Mouse (Mus musculus) neural tube, embryonic 14.5 days (tissue): ENCODE data around the gene Aars. TPM values are rescaled to one million over a fixed set of nuclear protein-coding genes. Genes with fewer than 3 reads are reported as not detected.

ENCODE experiments used
- ATAC-seq: fragments of 200-750 bp; cut with Nextera tagmentation; 2 replicates; pipeline ENCODE4 v1.8.0; 2017; ENCODE audit warnings: low read depth, mild to moderate bottlenecking, moderate TSS enrichment, moderate library complexity
- H3K27ac ChIP-seq: fragments of 300-500 bp; sonication (generic); 2 replicates; pipeline ENCODE4 v1.5.1; 2014; ENCODE audit warnings: low read depth, mild to moderate bottlenecking, control low read depth, low read length, moderate library complexity, mixed read lengths
- H3K27me3 ChIP-seq: fragments of 300-500 bp; sonication (generic); 2 replicates; pipeline ENCODE4 v1.6.1; 2014; ENCODE audit warnings: low read length; ENCODE audit not compliant: control insufficient read depth, insufficient read depth
- H3K36me3 ChIP-seq: fragments of 300-500 bp; sonication (generic); 2 replicates; pipeline ENCODE4 v1.6.1; 2014; ENCODE audit warnings: low read length, mixed read lengths; ENCODE audit not compliant: control insufficient read depth, insufficient read depth
- H3K4me1 ChIP-seq: fragments of 300-500 bp; sonication (generic); 2 replicates; pipeline ENCODE4 v1.6.1; 2014; ENCODE audit warnings: low read length; ENCODE audit not compliant: control insufficient read depth, insufficient read depth
- H3K4me2 ChIP-seq: fragments of 300-500 bp; sonication (generic); 2 replicates; pipeline ENCODE4 v1.6.1; 2014; ENCODE audit warnings: mild to moderate bottlenecking, low read depth, low read length, control low read depth
- H3K4me3 ChIP-seq: fragments of 300-500 bp; sonication (generic); 2 replicates; pipeline ENCODE4 v1.5.1; 2014; ENCODE audit warnings: low read depth, low read length, control low read depth, mixed read lengths
- H3K9ac ChIP-seq: fragments of 300-500 bp; sonication (generic); replicated peaks from 2 replicates; pipeline ENCODE4 v1.6.1; 2014; ENCODE audit warnings: low read depth, mild to moderate bottlenecking, control low read depth, low read length, mixed read lengths
- H3K9me3 ChIP-seq: fragments of 300-500 bp; sonication (generic); 2 replicates; pipeline ENCODE4 v1.6.1; 2016; ENCODE audit warnings: low read length; ENCODE audit not compliant: control insufficient read depth
- WGBS: fragments of 180-500 bp; shearing (Covaris S2); extraction: QIAGEN DNeasy Blood & Tissue Kit; methylation state at CpG from one replicate; pipeline ENCODE4 v1.1.7; 2014; 5-methylcytosine and 5-hydroxymethylcytosine counted together
- polyA plus RNA-seq: library from polyadenylated mRNA; unstranded; fragments of >200 nt; fragmentation: Nextera tagmentation; extraction: Ambion mirVana; gene quantifications from 2 replicates; pipeline ENCODE4 v1.2.1, GENCODE M21; 2014

Aars gene
- polyA plus RNA-seq, 1 experiment from 2014 or later, result 76.4 TPM

DNA sequence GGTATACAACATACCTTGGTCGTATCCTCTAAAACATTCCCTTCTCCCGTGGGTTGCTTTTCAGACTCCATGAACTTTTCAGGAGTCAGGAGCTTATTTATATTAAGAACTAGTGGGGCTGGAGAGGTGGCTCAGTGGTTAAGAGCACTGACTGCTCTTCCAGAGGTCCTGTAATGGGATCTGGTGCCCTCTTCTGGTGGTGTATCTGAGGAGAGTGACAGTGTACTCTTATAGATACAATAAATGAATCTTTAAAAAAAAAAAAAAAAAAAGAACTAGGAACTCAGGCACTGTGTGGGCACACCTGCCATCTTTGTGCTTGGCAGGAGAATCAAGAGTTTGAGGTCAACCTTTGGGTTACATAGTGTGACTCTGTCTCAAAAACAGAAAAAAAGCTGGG lies 15.8 kb downstream of the Aars start:
- H3K4me1 ChIP-seq, result no peaks in the 10 kb centered on the region
- no peak for ATAC-seq
- H3K4me2 ChIP-seq, result no peak overlapping the region
- H3K27me3 ChIP-seq, result no peaks in the 10 kb centered on the region
- no peak overlapping the region for H3K9ac ChIP-seq
- no peak overlapping the region for H3K27ac ChIP-seq
- WGBS, result 93% methylated on average over 2 of the region's 2 CpGs
- no peaks in the 10 kb centered on the region for H3K9me3 ChIP-seq
- H3K36me3 ChIP-seq, result peaks cover 94% of the 10 kb centered on the region
- no peak overlapping the region for H3K4me3 ChIP-seq

DNA sequence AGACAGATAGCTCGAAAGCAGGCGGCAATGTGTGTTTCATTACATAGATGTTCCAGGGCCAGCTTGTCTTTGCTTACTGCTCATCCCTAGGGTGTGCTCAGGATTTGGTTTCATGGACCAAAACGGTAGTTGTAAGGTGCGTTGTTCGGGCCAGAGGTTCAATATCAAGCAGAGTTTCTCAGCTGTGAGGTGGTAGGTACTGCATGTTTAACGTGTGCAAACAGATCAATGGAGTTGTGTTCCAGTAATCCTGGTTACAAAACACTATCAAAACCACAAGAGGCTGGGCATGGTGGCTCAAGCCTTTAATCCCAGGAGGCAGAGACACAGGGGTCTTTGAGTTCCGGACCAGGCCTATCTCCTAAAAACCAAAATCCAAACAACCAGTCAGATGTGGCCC lies 16.2 kb downstream of the Aars start:
- Histone ChIP-seq H3K9ac (no peak overlapping the region), H3K27me3 (no peaks in the 10 kb centered on the region), H3K9me3 (no peaks in the 10 kb centered on the region), H3K36me3 (peaks cover 94% of the 10 kb centered on the region), H3K27ac (no peak overlapping the region), H3K4me2 (no peak overlapping the region), H3K4me1 (no peaks in the 10 kb centered on the region), H3K4me3 (no peak overlapping the region)
- no peak for ATAC-seq
- WGBS, result 93% methylated on average over 7 of the region's 7 CpGs

DNA sequence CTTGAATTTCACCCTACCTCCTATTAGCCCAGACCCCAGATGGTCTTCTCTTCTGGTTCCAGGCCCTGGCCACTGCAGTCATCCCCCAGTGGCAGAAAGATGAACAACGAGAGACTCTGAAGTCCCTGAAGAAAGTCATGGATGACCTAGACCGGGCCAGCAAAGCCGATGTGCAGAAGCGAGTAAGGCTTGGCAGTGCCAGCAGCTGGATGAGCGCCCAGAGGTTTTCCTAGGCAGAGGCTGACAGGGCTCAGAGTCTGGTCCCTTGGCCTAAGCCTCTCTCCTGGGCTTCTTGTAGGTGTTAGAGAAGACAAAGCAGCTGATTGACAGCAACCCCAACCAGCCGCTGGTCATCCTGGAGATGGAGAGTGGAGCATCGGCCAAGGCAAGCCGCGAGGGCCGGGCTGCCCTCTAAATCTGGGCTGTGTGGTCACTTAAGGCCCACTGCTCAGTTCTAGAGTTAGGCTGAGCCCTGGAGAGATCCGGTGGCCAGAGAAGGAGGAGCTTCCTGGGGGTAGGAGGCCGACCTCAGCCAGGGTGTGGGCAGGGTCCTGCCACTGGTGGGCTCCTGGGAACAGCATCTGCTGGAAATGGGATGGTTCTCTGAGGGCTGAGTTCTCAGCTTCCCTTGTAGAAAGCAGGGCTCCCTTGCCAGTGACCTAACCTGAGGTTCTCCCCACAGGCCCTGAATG lies 21.0 kb downstream of the Aars start:
- Histone ChIP-seq H3K9me3 (no peaks in the 10 kb centered on the region), H3K9ac (no peak overlapping the region), H3K4me3 (no peak overlapping the region), H3K27me3 (no peaks in the 10 kb centered on the region), H3K27ac (no peak overlapping the region), H3K36me3 (peaks cover 62% of the 10 kb centered on the region), H3K4me1 (peaks cover 11% of the 10 kb centered on the region), H3K4me2 (no peak overlapping the region)
- 94% methylated on average over 12 of the region's 12 CpGs for WGBS
- ATAC-seq, result no peak

DNA sequence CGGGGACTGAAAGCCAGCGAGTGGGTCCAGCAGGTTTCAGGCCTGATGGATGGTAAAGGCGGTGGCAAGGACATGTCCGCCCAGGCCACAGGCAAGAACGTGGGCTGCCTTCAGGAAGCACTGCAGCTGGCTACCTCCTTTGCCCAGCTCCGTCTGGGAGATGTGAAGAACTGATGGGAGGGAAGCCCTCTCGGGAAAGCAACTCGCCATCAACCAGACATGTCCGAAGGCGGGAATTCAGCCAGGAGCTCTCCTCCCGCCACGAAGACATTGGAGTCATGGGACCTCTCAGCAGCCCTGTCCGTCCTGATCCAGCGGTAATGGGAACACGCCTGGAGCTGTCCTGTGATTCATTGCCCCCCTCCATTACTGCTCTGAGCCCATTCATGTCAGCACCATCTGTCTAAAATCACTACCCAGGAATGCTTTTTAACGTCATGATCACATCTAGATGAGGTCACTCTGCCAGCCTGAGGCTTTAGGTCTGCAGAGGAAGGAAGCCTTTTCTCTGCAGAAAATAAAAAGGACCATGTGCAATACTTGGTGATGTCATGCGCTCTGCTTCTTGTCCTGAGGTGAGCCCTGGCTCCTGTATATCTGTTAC lies 22.2 kb downstream of the Aars start:
- Histone ChIP-seq H3K27ac (no peak overlapping the region), H3K9ac (no peak overlapping the region), H3K4me2 (no peak overlapping the region), H3K36me3 (peaks cover 50% of the 10 kb centered on the region), H3K4me3 (no peak overlapping the region), H3K4me1 (peaks cover 11% of the 10 kb centered on the region), H3K9me3 (no peaks in the 10 kb centered on the region), H3K27me3 (no peaks in the 10 kb centered on the region)
- no peak for ATAC-seq
- WGBS, result 88% methylated on average over 17 of the region's 17 CpGs

DNA sequence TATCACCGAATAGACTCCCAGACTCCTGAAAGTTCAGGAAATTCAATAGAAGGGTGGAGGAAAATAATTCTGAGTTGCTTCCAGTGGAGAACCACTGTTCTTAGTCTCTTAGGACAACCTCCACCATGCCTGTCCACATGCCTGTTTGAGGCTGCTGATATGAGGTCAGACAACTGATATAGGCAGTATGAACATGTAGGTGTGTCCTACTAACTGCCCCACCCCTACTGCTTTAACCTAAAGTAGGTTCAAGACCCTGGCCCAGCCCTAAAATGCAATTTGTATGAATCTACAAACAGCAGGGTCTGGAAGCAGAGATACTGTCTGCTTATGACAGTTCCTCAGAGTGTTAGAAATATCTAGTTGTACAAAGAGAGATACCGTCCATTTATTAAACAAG lies 22.7 kb downstream of the Aars start:
- peak; percentile 19; the same call in 1 of the 2 replicates for ATAC-seq
- no peak overlapping the region for H3K27ac ChIP-seq
- H3K9ac ChIP-seq, result no peak overlapping the region
- H3K4me2 ChIP-seq, result no peak overlapping the region
- H3K27me3 ChIP-seq, result no peaks in the 10 kb centered on the region
- H3K4me3 ChIP-seq, result no peak overlapping the region
- no peaks in the 10 kb centered on the region for H3K9me3 ChIP-seq
- H3K4me1 ChIP-seq, result peaks cover 13% of the 10 kb centered on the region
- H3K36me3 ChIP-seq, result peaks cover 46% of the 10 kb centered on the region
- 65% methylated on average over 2 of the region's 2 CpGs for WGBS

DNA sequence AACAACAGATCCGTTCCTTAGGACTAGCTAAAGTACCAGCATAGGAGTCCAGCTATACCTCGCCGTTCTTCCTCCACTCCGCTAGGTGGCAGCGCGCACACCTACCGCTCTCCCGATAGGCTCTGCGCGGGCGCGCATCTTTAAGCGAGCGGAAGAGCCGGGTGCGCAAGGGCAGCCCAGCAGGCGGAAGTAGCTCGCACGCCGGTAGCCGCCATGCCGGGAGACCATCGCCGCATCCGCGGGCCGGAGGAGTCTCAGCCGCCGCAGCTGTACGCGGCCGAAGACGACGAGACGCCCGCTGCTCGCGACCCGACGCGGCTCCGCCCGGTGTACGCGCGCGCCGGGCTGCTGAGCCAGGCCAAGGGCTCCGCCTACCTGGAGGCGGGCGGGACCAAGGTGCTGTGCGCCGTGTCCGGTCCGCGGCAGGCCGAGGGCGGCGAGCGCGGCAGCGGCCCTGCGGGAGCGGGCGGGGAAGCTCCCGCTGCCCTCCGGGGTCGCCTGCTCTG lies 23.3 kb downstream of the Aars start, which contains the start of gene Exosc6:
TSS of gene Exosc6 (plus strand) at position 182 of the 506 bp plus-strand sequence.
- under 1% methylated on average over 58 of the region's 68 CpGs for WGBS
- peak; percentile 97 for ATAC-seq
- Histone ChIP-seq H3K27ac (peak within 1 kb of the TSS; percentile 60), H3K36me3 (peaks cover 41% of the 10 kb centered on the region), H3K4me1 (peaks cover 19% of the 10 kb centered on the region), H3K4me2 (peak within 1 kb of the TSS; percentile 98), H3K27me3 (no peaks in the 10 kb centered on the region), H3K4me3 (peak within 1 kb of the TSS; percentile 89), H3K9me3 (no peaks in the 10 kb centered on the region), H3K9ac (peak within 1 kb of the TSS; percentile 75)

DNA sequence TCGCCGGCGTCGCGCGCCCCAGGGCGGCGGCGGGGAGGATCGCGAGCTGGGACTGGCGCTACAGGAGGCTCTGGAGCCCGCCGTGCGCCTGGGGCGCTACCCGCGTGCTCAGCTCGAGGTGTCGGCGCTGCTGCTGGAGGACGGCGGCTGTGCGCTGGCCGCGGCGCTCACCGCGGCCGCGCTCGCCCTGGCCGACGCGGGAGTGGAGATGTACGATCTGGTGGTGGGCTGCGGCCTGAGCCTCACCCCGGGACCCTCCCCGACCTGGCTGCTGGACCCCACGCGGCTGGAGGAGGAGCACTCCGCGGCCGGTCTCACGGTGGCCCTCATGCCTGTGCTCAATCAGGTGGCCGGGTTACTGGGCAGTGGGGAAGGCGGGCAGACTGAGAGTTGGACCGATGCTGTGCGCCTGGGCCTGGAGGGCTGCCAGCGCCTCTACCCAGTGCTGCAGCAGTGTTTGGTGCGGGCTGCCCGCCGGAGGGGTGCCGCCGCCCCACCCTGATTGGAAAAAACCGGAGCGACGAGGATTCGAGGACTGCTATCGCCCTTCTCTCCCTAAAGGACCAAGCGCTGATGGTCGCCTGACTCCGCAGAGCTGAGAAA lies 23.8 kb downstream of the Aars start:
- WGBS, result under 1% methylated on average over 60 of the region's 63 CpGs
- Histone ChIP-seq H3K9ac (peak overlapping the region; percentile 75), H3K4me3 (peak overlapping the region; percentile 89), H3K27me3 (no peaks in the 10 kb centered on the region), H3K4me1 (peaks cover 19% of the 10 kb centered on the region), H3K27ac (peak overlapping the region; percentile 60), H3K9me3 (no peaks in the 10 kb centered on the region), H3K4me2 (peak overlapping the region; percentile 98), H3K36me3 (peaks cover 35% of the 10 kb centered on the region)
- ATAC-seq, result peak; percentile 48

DNA sequence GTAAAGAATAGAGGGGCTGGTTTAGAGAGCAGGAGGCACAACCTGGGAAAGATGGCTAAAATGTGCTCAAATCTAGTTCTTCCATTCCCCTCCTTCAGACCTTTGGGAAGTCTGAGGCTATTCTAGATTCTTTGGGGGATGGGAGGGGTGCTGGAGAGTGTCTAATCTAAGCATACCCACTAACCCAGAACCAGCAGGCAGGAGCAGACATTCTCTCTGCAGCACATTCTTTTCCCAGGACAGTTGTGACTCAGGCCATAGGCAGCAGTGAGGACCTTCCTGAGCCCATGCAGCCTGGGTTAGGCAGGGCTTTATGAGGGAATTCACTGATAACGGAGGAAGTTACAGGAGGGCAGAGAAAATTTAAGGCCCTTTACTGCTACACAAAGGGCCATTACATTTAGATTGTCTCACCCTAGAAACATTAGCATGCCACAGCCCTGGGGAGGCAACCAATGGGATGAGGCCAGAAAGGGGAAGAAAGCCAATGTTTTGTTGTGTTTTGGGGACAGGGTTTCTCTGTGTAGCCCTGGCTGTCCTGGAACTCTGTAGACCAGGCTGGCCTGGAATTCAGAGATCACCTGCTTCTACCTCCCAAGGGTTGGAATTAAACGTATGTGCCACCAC lies 26.1 kb downstream of the Aars start:
- Histone ChIP-seq H3K9ac (no peak overlapping the region), H3K4me1 (peaks cover 19% of the 10 kb centered on the region), H3K4me3 (no peak overlapping the region), H3K27me3 (no peaks in the 10 kb centered on the region), H3K9me3 (no peaks in the 10 kb centered on the region), H3K27ac (no peak overlapping the region), H3K36me3 (peaks cover 14% of the 10 kb centered on the region), H3K4me2 (no peak overlapping the region)
- ATAC-seq, result no peak
- WGBS, result 57% methylated on average over 2 of the region's 2 CpGs
